Mouse (Mus musculus): ENCODE data around the gene Polr2h. TPM values are rescaled to one million over a fixed set of nuclear protein-coding genes. Genes with fewer than 3 reads are reported as not detected.

The Polr2h gene
- total and polyA plus RNA-seq, 3 experiments, result 9.0 to 11.8 (median 9.0) TPM

- intact Hi-C loops (cut with DNase I), result no loop called here
- Histone ChIP-seq H3K36me3 (ENCODE audit: control insufficient read depth, insufficient read depth, low read length) (peaks cover 26% of the 10 kb centered on the region), H3K4me1 (ENCODE audit: control insufficient read depth, insufficient read depth, low read length) (peaks cover 12% of the 10 kb centered on the region), H3K9ac (ENCODE audit: low read depth, low read length) (no peak overlapping the region), H3K27me3 (ENCODE audit: control insufficient read depth, insufficient read depth, low read length) (no peaks in the 10 kb centered on the region), H3K4me3 (no peak overlapping the region), H3K79me2 (replicated peaks; ENCODE audit: control insufficient read depth, insufficient read depth, low read length) (peaks cover 11% of the 10 kb centered on the region), H3K27ac (peak overlapping the region; percentile 53)
- DNase-seq, result peak; percentile 85 to 90
- WGBS, result 47% methylated on average over 10 of the region's 10 CpGs
- TF ChIP-seq CTCF (IDR thresholded peaks at IDR 0.05) (no peak), POLR2A (IDR thresholded peaks at IDR 0.05; ENCODE audit: insufficient read depth, low read depth, low read length) (no peak), EP300 (IDR thresholded peaks at IDR 0.05; ENCODE audit: insufficient read depth, low read depth, low read length) (no peak)
These were observed 39.3 kb upstream of the Polr2h start for GRCm38 (mm10) chr16:20677974-20678675.

DNA sequence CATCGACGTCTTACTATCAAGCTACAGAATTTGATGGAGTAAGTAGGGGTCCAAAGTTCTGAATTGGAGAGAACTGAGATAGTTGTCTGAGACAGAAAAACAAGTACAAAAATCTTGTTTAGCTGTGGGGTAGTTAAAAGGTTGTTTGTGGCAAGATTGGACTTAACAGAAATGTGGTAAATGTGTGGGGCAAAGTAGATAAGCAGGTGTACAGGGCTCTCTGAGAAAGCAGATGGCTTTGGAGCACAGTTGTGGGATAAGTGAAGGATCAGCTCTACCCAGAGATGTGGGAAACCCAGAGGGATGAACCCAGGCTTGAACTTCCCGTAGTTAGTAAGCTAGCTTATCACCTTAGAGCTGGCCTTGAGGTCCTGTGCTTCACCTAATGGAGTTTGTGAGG is 26.7 kb upstream of the Polr2h start:
- H3K9ac ChIP-seq (ENCODE audit: low read depth, low read length), result no peak overlapping the region
- H3K27me3 ChIP-seq (ENCODE audit: control insufficient read depth, insufficient read depth, low read length), result no peaks in the 10 kb centered on the region
- intact Hi-C loops (cut with DNase I), result no loop called here
- peaks cover 14% of the 10 kb centered on the region for H3K4me1 ChIP-seq (ENCODE audit: control insufficient read depth, insufficient read depth, low read length)
- H3K27ac ChIP-seq, result no peak overlapping the region
- no peak for DNase-seq
- H3K4me3 ChIP-seq, result no peak overlapping the region
- H3K79me2 ChIP-seq (replicated peaks; ENCODE audit: control insufficient read depth, insufficient read depth, low read length), result no peaks in the 10 kb centered on the region
- 77% methylated on average over 3 of the region's 3 CpGs for WGBS
- TF ChIP-seq CTCF (IDR thresholded peaks at IDR 0.05) (no peak), POLR2A (IDR thresholded peaks at IDR 0.05; ENCODE audit: insufficient read depth, low read depth, low read length) (no peak), EP300 (IDR thresholded peaks at IDR 0.05; ENCODE audit: insufficient read depth, low read depth, low read length) (no peak)
- H3K36me3 ChIP-seq (ENCODE audit: control insufficient read depth, insufficient read depth, low read length), result peaks cover 4% of the 10 kb centered on the region; the same call in 1 of the 2 replicates

DNA sequence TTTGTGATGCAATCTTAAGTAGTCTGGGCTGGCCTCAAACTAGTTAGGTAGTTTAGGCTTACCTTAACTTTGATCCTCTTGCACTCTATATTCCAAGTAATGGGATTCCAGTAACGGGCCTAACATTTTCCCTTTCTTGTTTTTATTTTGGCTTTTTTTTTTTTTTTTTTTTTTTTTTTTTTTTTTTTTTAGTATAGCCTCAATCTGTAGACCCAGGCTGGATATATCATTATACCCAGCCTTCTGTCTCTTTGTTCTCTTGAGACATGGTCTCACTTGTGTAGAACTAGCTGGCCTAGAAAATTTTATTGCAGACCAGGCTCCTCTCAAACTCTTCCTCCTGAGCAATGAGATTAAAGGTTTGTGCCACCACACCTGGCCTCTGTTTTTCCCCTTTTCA is 25.8 kb upstream of the Polr2h start:
- TF ChIP-seq EP300 (IDR thresholded peaks at IDR 0.05; ENCODE audit: insufficient read depth, low read depth, low read length), result no peak
- no peak for TF ChIP-seq POLR2A (IDR thresholded peaks at IDR 0.05; ENCODE audit: insufficient read depth, low read depth, low read length)
- TF ChIP-seq CTCF (IDR thresholded peaks at IDR 0.05), result no peak
- no peak overlapping the region for H3K27ac ChIP-seq
- H3K4me1 ChIP-seq (ENCODE audit: control insufficient read depth, insufficient read depth, low read length), result peaks cover 16% of the 10 kb centered on the region
- no peaks in the 10 kb centered on the region for H3K79me2 ChIP-seq (replicated peaks; ENCODE audit: control insufficient read depth, insufficient read depth, low read length)
- no peak overlapping the region for H3K4me3 ChIP-seq
- no peaks in the 10 kb centered on the region for H3K27me3 ChIP-seq (ENCODE audit: control insufficient read depth, insufficient read depth, low read length)
- H3K36me3 ChIP-seq (ENCODE audit: control insufficient read depth, insufficient read depth, low read length), result peaks cover 4% of the 10 kb centered on the region; the same call in 1 of the 2 replicates
- DNase-seq, result no peak
- intact Hi-C loops (cut with DNase I), result no loop called here
- no peak overlapping the region for H3K9ac ChIP-seq (ENCODE audit: low read depth, low read length)
- 50% methylated on average over 1 of the region's 1 CpGs for WGBS

DNA sequence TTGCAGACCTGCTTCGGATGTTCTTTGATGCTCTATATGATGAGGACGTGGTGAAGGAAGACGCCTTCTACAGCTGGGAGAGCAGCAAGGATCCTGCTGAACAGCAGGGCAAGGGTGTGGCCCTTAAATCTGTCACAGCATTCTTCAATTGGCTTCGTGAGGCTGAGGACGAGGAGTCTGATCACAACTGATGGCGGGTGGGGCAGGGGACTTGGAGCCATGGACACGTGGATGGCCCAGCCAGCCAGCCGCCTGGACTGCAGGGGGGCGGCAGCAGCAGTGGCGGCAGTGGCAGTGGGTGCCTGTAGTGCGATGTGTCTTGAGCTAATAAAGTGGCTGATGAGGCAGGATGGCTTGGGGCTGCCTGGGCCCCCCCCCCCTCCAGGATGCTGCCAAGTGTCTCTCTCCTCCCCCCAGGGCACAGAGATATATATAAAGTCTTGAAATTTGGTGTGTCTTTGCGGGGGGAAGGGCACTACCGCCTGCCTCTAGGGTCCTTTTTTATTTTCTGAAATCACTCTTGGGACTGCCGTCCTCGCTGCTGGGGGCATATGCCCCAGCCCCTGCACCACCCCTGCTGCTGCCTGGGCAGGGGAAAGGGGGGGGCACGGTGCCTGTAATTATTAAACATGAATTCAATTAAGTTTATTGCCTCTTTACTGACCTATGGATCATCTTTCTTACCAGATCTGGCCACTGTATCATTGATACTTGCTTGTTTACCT is 25.1 kb upstream of the Polr2h start:
- Histone ChIP-seq H3K27ac (no peak overlapping the region), H3K27me3 (ENCODE audit: control insufficient read depth, insufficient read depth, low read length) (no peaks in the 10 kb centered on the region), H3K9ac (ENCODE audit: low read depth, low read length) (no peak overlapping the region; the same call in 1 of the 2 replicates), H3K36me3 (ENCODE audit: control insufficient read depth, insufficient read depth, low read length) (peaks cover 4% of the 10 kb centered on the region; the same call in 1 of the 2 replicates), H3K79me2 (replicated peaks; ENCODE audit: control insufficient read depth, insufficient read depth, low read length) (no peaks in the 10 kb centered on the region), H3K4me1 (ENCODE audit: control insufficient read depth, insufficient read depth, low read length) (peaks cover 16% of the 10 kb centered on the region), H3K4me3 (no peak overlapping the region)
- 68% methylated on average over 16 of the region's 16 CpGs for WGBS
- DNase-seq, result no peak
- intact Hi-C loops (cut with DNase I), result no loop called here
- TF ChIP-seq EP300 (IDR thresholded peaks at IDR 0.05; ENCODE audit: insufficient read depth, low read depth, low read length) (no peak), POLR2A (IDR thresholded peaks at IDR 0.05; ENCODE audit: insufficient read depth, low read depth, low read length) (no peak), CTCF (IDR thresholded peaks at IDR 0.05) (no peak)

DNA sequence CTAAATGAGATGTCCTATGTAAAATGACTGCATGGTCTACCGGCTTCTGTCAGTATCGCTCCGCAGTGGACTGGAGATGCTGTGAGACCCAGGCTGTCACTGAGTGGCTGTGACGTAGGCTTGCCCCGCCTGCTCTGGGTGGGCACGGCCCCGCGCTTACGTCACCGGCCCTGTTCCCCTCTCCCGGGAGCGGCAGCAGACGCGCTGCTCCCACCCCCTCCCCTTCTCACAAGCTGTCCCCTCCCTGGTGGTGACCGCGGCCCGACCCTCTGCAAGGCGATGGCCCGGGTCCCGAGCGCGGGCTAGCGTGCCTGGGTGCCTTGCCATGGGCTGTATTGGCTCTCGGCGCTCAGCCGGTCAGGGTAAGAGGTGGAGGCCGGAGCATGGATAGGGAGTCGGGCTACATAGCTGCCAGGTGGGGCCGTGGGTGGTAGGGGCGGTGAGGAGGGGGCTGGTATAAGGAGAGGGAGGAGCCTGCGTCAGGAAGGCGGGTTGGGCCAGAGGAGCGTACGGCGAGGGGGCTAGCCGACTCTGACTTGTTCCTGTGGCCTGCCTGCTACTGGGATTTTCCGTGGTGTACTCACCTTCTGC is 24.3 kb upstream of the Polr2h start, which contains the start of gene Fam131a:
TSS of gene Fam131a (plus strand) at position 131 of the 591 bp plus-strand sequence.
- peaks cover 4% of the 10 kb centered on the region; the same call in 1 of the 2 replicates for H3K36me3 ChIP-seq (ENCODE audit: control insufficient read depth, insufficient read depth, low read length)
- under 1% methylated on average over 37 of the region's 37 CpGs for WGBS
- no peaks in the 10 kb centered on the region for H3K79me2 ChIP-seq (replicated peaks; ENCODE audit: control insufficient read depth, insufficient read depth, low read length)
- TF ChIP-seq CTCF (IDR thresholded peaks at IDR 0.05) (0 out of 2 replicates have a peak, but pooled peaks have one; percentile 1), POLR2A (IDR thresholded peaks at IDR 0.05; ENCODE audit: insufficient read depth, low read depth, low read length) (peak; percentile 70), EP300 (IDR thresholded peaks at IDR 0.05; ENCODE audit: insufficient read depth, low read depth, low read length) (peak; percentile 57)
- peak within 1 kb of the TSS; percentile 90 for H3K27ac ChIP-seq
- no peaks in the 10 kb centered on the region for H3K27me3 ChIP-seq (ENCODE audit: control insufficient read depth, insufficient read depth, low read length)
- H3K9ac ChIP-seq (ENCODE audit: low read depth, low read length), result peak within 1 kb of the TSS; percentile 90
- intact Hi-C loops (cut with DNase I), result loop anchor here (1.0 kb wide), 1 partner anchor 18 kb away; no protein-coding TSS in a partner anchor
- H3K4me1 ChIP-seq (ENCODE audit: control insufficient read depth, insufficient read depth, low read length), result peaks cover 16% of the 10 kb centered on the region
- DNase-seq, result peak; percentile 92 to 94
- peak within 1 kb of the TSS; percentile 81 for H3K4me3 ChIP-seq
